Mouse (Mus musculus): ENCODE data around the gene Lpar5. TPM values are rescaled to one million over a fixed set of nuclear protein-coding genes. Genes with fewer than 3 reads are reported as not detected.

Lpar5 gene
- total RNA-seq, 4 experiments from 2014 or later = 1.6 TPM; not detected in 3

- DNase-seq (ENCODE audit: low spot score) = peak; percentile 68
Observed at GRCm38 (mm10) chr6:125084424-125084823, 16.7 kb downstream of the Lpar5 start.

- no peak for DNase-seq (ENCODE audit: low spot score)
Observed at GRCm38 (mm10) chr6:125087937-125088336, 20.2 kb downstream of the Lpar5 start.

GRCm38 (mm10) chr6:125088561-125089321 lies 21.0 kb downstream of the Lpar5 start:
- peak; percentile 76 for DNase-seq (ENCODE audit: low spot score)

- peak; percentile 73 for DNase-seq (ENCODE audit: low spot score)
Observed at GRCm38 (mm10) chr6:125089521-125090321, 22.0 kb downstream of the Lpar5 start.

- no peak for DNase-seq (ENCODE audit: low spot score)
Observed at GRCm38 (mm10) chr6:125090341-125091085, 22.8 kb downstream of the Lpar5 start.

- DNase-seq (ENCODE audit: low spot score) = no peak
Observed at GRCm38 (mm10) chr6:125092372-125092771, 24.7 kb downstream of the Lpar5 start.

- no peak for DNase-seq (ENCODE audit: low spot score)
Observed at GRCm38 (mm10) chr6:125094843-125095242, 27.1 kb downstream of the Lpar5 start.

GRCm38 (mm10) chr6:125095391-125096278 lies 27.9 kb downstream of the Lpar5 start, which contains the start of gene Chd4:
Chd4 (plus strand) TSS chr6:125095981.
- DNase-seq (ENCODE audit: low spot score) = peak; percentile 80

- DNase-seq (ENCODE audit: low spot score) = no peak
Observed at GRCm38 (mm10) chr6:125096279-125096596, 28.5 kb downstream of the Lpar5 start.

GRCm38 (mm10) chr6:125096597-125097345 lies 29.1 kb downstream of the Lpar5 start:
- DNase-seq (ENCODE audit: low spot score) = peak; percentile 48

- no peak for DNase-seq (ENCODE audit: low spot score)
Observed at GRCm38 (mm10) chr6:125097346-125097689, 29.6 kb downstream of the Lpar5 start.

- no peak for DNase-seq (ENCODE audit: low spot score)
Observed at GRCm38 (mm10) chr6:125097951-125098350, 30.2 kb downstream of the Lpar5 start.

- DNase-seq (ENCODE audit: low spot score) = no peak
Observed at GRCm38 (mm10) chr6:125098513-125098912, 30.8 kb downstream of the Lpar5 start.

GRCm38 (mm10) chr6:125099421-125099971 lies 31.8 kb downstream of the Lpar5 start:
- no peak for DNase-seq (ENCODE audit: low spot score)

- no peak for DNase-seq (ENCODE audit: low spot score)
Observed at GRCm38 (mm10) chr6:125101444-125101843, 33.7 kb downstream of the Lpar5 start.

- DNase-seq (ENCODE audit: low spot score) = no peak
Observed at GRCm38 (mm10) chr6:125104223-125104622, 36.5 kb downstream of the Lpar5 start.

- DNase-seq (ENCODE audit: low spot score) = no peak
Observed at GRCm38 (mm10) chr6:125107705-125108104, 40.0 kb downstream of the Lpar5 start.

- DNase-seq (ENCODE audit: low spot score) = no peak
Observed at GRCm38 (mm10) chr6:125109371-125109770, 41.7 kb downstream of the Lpar5 start.

GRCm38 (mm10) chr6:125110927-125111326 lies 43.2 kb downstream of the Lpar5 start:
- no peak for DNase-seq (ENCODE audit: low spot score)

GRCm38 (mm10) chr6:125112553-125112952 lies 44.8 kb downstream of the Lpar5 start:
- DNase-seq (ENCODE audit: low spot score) = no peak
